Mouse (Mus musculus) kidney, adult 10 weeks (tissue): ENCODE data around the gene Klf11. TPM values are rescaled to one million over a fixed set of nuclear protein-coding genes. Genes with fewer than 3 reads are reported as not detected.

Source experiments
- polyA plus RNA-seq: library from polyadenylated mRNA; stranded (reverse); fragments of 350-450 nt; fragmentation: Illumina TruSeq; extraction: RNeasy Lipid Tissue Mini Kit (QIAGEN cat#74804); gene quantifications from one replicate; pipeline ENCODE4 v1.2.3, GENCODE M21; 2014; ENCODE audit warnings: low read depth, low replicate concordance

Klf11 gene
- 10.5 TPM for polyA plus RNA-seq

GRCm38 (mm10) chr12:24651063-24651557 lies at the start of gene Klf11:
Gene Klf11 (plus strand): TSS chr12:24651274.

DNA sequence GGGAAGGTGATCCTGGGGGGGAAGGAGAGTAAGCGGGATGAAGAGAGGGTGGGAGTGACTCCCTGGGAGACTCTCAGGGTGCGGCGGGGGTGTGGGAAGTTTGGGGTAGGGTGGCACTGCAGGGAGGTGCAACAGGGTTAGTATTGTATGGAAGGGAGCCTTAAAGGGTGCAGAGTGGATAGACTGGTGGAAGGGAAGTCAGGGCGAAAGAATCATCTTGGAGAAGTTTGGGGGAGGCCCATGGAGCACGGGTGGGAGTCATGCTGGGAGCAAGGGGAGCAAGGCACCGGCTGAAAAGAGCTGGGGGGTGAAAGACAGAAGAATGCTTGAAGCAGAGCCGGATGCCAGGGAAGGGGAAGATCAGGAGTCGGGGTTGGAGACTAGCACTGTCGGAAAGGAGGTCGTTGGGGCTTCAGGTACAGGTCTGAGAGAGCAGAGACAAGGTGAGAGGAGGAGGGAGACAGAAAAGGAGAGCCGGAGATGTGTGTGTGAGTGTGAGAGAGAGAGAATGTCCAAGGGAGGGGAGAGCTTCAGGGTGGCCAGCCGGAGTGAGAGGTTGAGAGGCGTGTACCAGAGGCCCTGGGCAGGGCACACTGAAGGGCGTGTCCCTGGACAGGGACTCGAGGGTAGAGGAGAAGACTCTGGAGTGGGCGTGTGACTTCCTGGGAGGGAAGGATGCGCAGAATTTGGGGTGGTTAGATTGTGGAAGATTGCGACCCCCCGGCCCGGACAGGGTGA lies 30.4 kb downstream of the Klf11 start, which contains the start of gene Cys1:
Gene Cys1 (minus strand): TSS at position 528 of the 738 bp plus-strand sequence.

GRCm38 (mm10) chr12:24707954-24708823 lies 57.1 kb downstream of the Klf11 start, which contains the start of gene Rrm2:
Gene Rrm2 (plus strand): TSS chr12:24708241.

Other genes with a start within 250 kb of the Klf11 start
- gene Taf1b, start 152.9 kb upstream of the Klf11 start, polyA plus RNA-seq = 20.6 TPM
- 1.3 TPM for gene Grhl1, start 79.0 kb upstream of the Klf11 start, polyA plus RNA-seq
- 13.3 TPM for gene Cys1, start 30.5 kb downstream of the Klf11 start, polyA plus RNA-seq
- gene Rrm2, start 57.0 kb downstream of the Klf11 start, polyA plus RNA-seq = 8.0 TPM
- gene Mboat2, start 179.6 kb downstream of the Klf11 start, polyA plus RNA-seq = 18.8 TPM